Mouse (Mus musculus) liver, embryonic 12.5 days (tissue): ENCODE measurements around the gene Rara. TPM values are rescaled to one million over a fixed set of nuclear protein-coding genes. Genes with fewer than 3 reads are reported as not detected.

Experiments used
- ATAC-seq: fragments of 200-750 bp; cut with Nextera tagmentation; 2 replicates; pipeline ENCODE4 v1.8.0; 2017; ENCODE audit warnings: moderate number of reproducible peaks, mild to moderate bottlenecking, moderate library complexity
- H3K27ac ChIP-seq: fragments of 300-500 bp; sonication (generic); 2 replicates; pipeline ENCODE4 v1.5.1; 2016; ENCODE audit warnings: mild to moderate bottlenecking
- H3K27me3 ChIP-seq: fragments of 300-500 bp; sonication (generic); replicated peaks from 2 replicates; pipeline ENCODE4 v1.6.1; 2016; ENCODE audit warnings: mild to moderate bottlenecking, moderate library complexity
- H3K36me3 ChIP-seq: fragments of 300-500 bp; sonication (generic); 2 replicates; pipeline ENCODE4 v1.6.1; 2016; ENCODE audit warnings: mild to moderate bottlenecking, moderate library complexity
- H3K4me1 ChIP-seq: fragments of 300-500 bp; sonication (generic); 2 replicates; pipeline ENCODE4 v1.6.1; 2016
- H3K4me2 ChIP-seq: fragments of 300-500 bp; sonication (generic); 2 replicates; pipeline ENCODE4 v1.6.1; 2016; ENCODE audit warnings: mild to moderate bottlenecking, moderate library complexity
- H3K4me3 ChIP-seq: fragments of 300-500 bp; sonication (generic); 2 replicates; pipeline ENCODE4 v1.5.1; 2016; ENCODE audit warnings: mild to moderate bottlenecking, moderate library complexity
- H3K9ac ChIP-seq: fragments of 300-500 bp; sonication (generic); 2 replicates; pipeline ENCODE4 v1.6.1; 2016; ENCODE audit warnings: mild to moderate bottlenecking, moderate library complexity
- H3K9me3 ChIP-seq: fragments of 300-500 bp; sonication (generic); replicated peaks from 2 replicates; pipeline ENCODE4 v1.6.1; 2016; ENCODE audit warnings: mild to moderate bottlenecking, moderate library complexity
- WGBS: fragments of 180-500 bp; shearing (Covaris S2); methylation state at CpG from one replicate; pipeline ENCODE4 v1.1.7; 2016; ENCODE audit not compliant: insufficient replicate concordance; 5-methylcytosine and 5-hydroxymethylcytosine counted together
- polyA plus RNA-seq: library from polyadenylated mRNA; unstranded; fragments of >200 nt; fragmentation: Nextera tagmentation; extraction: Ambion mirVana; gene quantifications from 2 replicates; pipeline ENCODE4 v1.2.1, GENCODE M21; 2016

The Rara gene
- polyA plus RNA-seq, 1 experiment from 2014 or later = 7.1 TPM

DNA sequence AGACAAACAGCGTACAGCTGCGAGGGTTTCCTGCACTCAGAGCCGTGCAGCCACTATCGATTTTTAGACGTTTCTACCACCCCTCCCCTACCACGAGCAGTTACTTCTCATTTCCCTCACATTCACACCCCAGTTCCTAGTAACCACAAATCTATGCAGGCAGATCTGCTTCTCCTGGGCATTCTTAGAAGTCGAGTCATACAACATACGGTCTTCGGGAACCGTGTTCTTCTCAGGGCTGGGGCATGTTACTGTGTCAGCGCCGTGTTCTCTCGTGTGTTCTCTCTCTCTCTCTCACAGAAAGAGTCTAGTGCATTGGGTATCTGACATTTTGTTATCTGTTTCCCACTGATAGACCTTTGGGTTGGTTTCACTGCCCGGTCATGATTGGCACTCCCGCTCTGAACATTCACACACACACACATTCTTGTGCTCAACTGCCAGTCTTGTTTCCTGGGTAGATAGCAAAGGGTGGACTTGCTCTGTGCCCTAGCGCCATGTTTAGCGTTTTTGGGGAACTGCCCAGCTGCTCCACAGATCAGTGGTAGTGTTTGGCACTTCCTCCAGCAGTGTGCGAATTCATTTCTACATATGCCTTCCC, 20.5 kb downstream of the Rara start:
- WGBS = 10% methylated on average over 18 of the region's 18 CpGs
- no peak overlapping the region for H3K4me3 ChIP-seq
- H3K36me3 ChIP-seq = peaks cover 7% of the 10 kb centered on the region; the same call in 1 of the 2 replicates
- peak overlapping the region; percentile 20 for H3K4me2 ChIP-seq
- no peaks in the 10 kb centered on the region for H3K9me3 ChIP-seq
- peaks cover 79% of the 10 kb centered on the region for H3K4me1 ChIP-seq
- ATAC-seq = peak; percentile 18
- H3K27ac ChIP-seq = peak overlapping the region; percentile 38; the same call in 1 of the 2 replicates
- H3K9ac ChIP-seq = peak overlapping the region; percentile 6; the same call in 1 of the 2 replicates
- H3K27me3 ChIP-seq = peaks cover 32% of the 10 kb centered on the region

GRCm38 (mm10) chr11:98949242-98949957, 21.8 kb downstream of the Rara start:
- Histone ChIP-seq H3K27ac (no peak overlapping the region), H3K4me1 (peaks cover 79% of the 10 kb centered on the region), H3K4me2 (no peak overlapping the region), H3K4me3 (no peak overlapping the region), H3K9me3 (no peaks in the 10 kb centered on the region), H3K9ac (no peak overlapping the region), H3K27me3 (peaks cover 31% of the 10 kb centered on the region), H3K36me3 (peaks cover 7% of the 10 kb centered on the region; the same call in 1 of the 2 replicates)
- no peak for ATAC-seq
- WGBS = 57% methylated on average over 12 of the region's 12 CpGs

DNA sequence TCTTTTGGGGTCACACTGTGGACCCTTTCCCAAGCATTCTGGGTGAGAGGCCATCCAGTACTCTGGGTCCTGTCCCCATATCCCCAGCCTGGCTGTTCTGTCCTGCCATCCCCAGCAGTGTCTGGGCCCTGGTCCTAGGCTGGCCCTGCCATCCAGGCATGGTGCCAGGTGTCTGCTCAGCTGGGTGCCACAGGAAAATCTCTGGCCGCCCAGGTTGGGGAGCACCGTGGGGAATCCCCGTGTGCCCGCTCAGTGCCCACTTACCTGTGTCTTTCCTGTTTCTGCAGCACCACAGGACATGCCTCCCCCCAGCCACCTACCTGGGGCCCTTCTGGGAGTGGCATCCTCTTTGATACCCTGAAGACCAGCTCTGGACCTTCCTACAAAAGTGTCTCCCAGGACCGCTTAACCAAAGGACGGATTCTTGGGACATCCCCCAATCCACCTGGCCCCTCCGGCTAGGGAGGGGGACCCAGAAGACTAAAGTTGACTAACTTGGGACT, 22.4 kb downstream of the Rara start:
- peaks cover 79% of the 10 kb centered on the region for H3K4me1 ChIP-seq
- H3K4me3 ChIP-seq = no peak overlapping the region
- H3K9me3 ChIP-seq = no peaks in the 10 kb centered on the region
- 80% methylated on average over 7 of the region's 7 CpGs for WGBS
- no peak for ATAC-seq
- H3K27ac ChIP-seq = no peak overlapping the region
- H3K9ac ChIP-seq = no peak overlapping the region
- peaks cover 25% of the 10 kb centered on the region for H3K27me3 ChIP-seq
- no peak overlapping the region for H3K4me2 ChIP-seq
- H3K36me3 ChIP-seq = peaks cover 7% of the 10 kb centered on the region; the same call in 1 of the 2 replicates

DNA sequence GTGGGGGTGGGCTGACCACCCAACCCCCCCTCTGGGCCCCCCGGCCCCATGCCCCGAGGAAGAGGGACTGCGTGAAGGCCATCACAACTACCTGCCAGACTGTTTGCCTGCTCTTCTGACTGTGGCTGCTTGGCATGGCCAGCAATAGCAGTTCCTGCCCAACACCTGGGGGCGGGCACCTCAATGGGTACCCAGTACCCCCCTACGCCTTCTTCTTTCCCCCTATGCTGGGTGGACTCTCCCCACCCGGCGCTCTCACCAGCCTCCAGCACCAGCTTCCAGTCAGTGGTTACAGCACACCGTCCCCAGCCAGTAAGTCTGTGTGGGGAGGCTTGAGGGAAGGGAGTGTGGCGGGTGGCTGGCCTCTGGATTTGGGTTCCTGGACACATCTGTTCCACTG, 22.9 kb downstream of the Rara start:
- Histone ChIP-seq H3K27me3 (peaks cover 21% of the 10 kb centered on the region), H3K36me3 (peaks cover 7% of the 10 kb centered on the region; the same call in 1 of the 2 replicates), H3K4me3 (no peak overlapping the region), H3K4me2 (no peak overlapping the region), H3K4me1 (peaks cover 79% of the 10 kb centered on the region), H3K9me3 (no peaks in the 10 kb centered on the region), H3K9ac (no peak overlapping the region), H3K27ac (no peak overlapping the region)
- WGBS = 73% methylated on average over 9 of the region's 9 CpGs
- no peak for ATAC-seq

GRCm38 (mm10) chr11:98951026-98951906, 23.6 kb downstream of the Rara start:
- no peak for ATAC-seq
- H3K4me3 ChIP-seq = no peak overlapping the region
- WGBS = 72% methylated on average over 16 of the region's 16 CpGs
- H3K9ac ChIP-seq = no peak overlapping the region
- no peak overlapping the region for H3K4me2 ChIP-seq
- H3K27ac ChIP-seq = peak overlapping the region; percentile 48
- peaks cover 80% of the 10 kb centered on the region for H3K4me1 ChIP-seq
- peaks cover 20% of the 10 kb centered on the region for H3K27me3 ChIP-seq
- no peaks in the 10 kb centered on the region for H3K9me3 ChIP-seq
- H3K36me3 ChIP-seq = peaks cover 7% of the 10 kb centered on the region; the same call in 1 of the 2 replicates

- WGBS = 78% methylated on average over 1 of the region's 1 CpGs
- no peaks in the 10 kb centered on the region for H3K9me3 ChIP-seq
- H3K4me2 ChIP-seq = no peak overlapping the region
- peaks cover 7% of the 10 kb centered on the region; the same call in 1 of the 2 replicates for H3K36me3 ChIP-seq
- H3K4me1 ChIP-seq = peaks cover 80% of the 10 kb centered on the region
- 0 out of 2 replicates have a peak overlapping the region, but pooled peaks have one; percentile 14 for H3K27ac ChIP-seq
- H3K9ac ChIP-seq = no peak overlapping the region
- ATAC-seq = no peak
- peaks cover 20% of the 10 kb centered on the region for H3K27me3 ChIP-seq
- no peak overlapping the region for H3K4me3 ChIP-seq
Measured at GRCm38 (mm10) chr11:98952111-98952510, 24.5 kb downstream of the Rara start.

DNA sequence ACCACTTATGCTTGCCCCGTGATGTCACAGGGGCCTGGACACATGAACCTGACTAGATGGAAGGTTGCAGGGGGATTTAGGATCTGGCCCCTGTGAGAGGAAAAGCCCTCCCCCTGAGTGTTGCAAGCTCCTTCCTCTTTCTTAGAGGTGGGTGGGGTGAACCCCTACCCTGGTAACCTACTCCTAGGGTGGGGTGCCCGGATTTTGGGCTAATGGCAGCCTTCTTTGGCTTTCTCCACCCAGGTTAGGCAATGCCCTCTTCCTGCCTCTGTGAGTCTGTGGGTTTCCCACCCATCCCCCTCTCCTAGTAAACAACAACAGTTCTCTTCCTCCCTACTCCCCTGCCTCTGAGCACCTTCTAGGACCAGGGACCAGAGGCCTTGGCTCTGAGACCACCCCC, 25.1 kb downstream of the Rara start:
- peak overlapping the region; percentile 66; the same call in 1 of the 2 replicates for H3K27ac ChIP-seq
- H3K4me1 ChIP-seq = peaks cover 73% of the 10 kb centered on the region
- peaks cover 7% of the 10 kb centered on the region; the same call in 1 of the 2 replicates for H3K36me3 ChIP-seq
- peaks cover 20% of the 10 kb centered on the region for H3K27me3 ChIP-seq
- H3K4me3 ChIP-seq = no peak overlapping the region
- no peak overlapping the region for H3K9ac ChIP-seq
- 35% methylated on average over 2 of the region's 2 CpGs for WGBS
- ATAC-seq = no peak
- H3K9me3 ChIP-seq = no peaks in the 10 kb centered on the region
- H3K4me2 ChIP-seq = no peak overlapping the region

GRCm38 (mm10) chr11:98953361-98953760, 25.7 kb downstream of the Rara start:
- H3K27ac ChIP-seq = peak overlapping the region; percentile 66; the same call in 1 of the 2 replicates
- no peak overlapping the region for H3K4me3 ChIP-seq
- peaks cover 7% of the 10 kb centered on the region; the same call in 1 of the 2 replicates for H3K36me3 ChIP-seq
- H3K9me3 ChIP-seq = no peaks in the 10 kb centered on the region
- peaks cover 67% of the 10 kb centered on the region for H3K4me1 ChIP-seq
- no peak overlapping the region for H3K9ac ChIP-seq
- WGBS = 29% methylated on average over 2 of the region's 2 CpGs
- peak overlapping the region; percentile 36; the same call in 1 of the 2 replicates for H3K4me2 ChIP-seq
- H3K27me3 ChIP-seq = peaks cover 20% of the 10 kb centered on the region
- ATAC-seq = peak; percentile 48

DNA sequence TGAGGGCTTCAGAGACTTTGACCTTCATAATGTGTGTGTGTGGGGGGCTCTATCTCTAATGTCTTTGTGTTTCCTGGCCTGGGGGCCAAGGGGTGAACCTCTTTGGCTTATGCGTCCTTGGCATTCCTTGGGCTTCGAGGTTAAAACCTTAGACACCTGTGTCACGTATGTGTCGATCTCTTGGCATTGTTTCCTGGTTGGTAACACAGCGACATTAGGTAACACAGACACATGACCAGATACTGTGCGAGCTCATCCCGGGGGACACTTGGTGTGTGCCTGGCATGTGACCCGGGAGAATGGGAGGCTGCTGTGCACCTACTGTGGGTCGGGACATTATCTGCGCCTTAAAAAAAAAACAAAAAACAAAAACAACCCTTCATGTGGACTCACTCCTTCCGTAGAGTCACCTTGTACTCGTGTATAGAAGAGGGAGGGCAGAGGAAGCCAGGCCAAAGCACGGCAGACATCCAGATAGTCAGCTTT, 26.3 kb downstream of the Rara start:
- no peaks in the 10 kb centered on the region for H3K9me3 ChIP-seq
- peaks cover 64% of the 10 kb centered on the region for H3K4me1 ChIP-seq
- H3K4me3 ChIP-seq = no peak overlapping the region
- H3K36me3 ChIP-seq = peaks cover 7% of the 10 kb centered on the region; the same call in 1 of the 2 replicates
- ATAC-seq = no peak
- H3K27me3 ChIP-seq = peaks cover 20% of the 10 kb centered on the region
- WGBS = 24% methylated on average over 13 of the region's 13 CpGs
- peak overlapping the region; percentile 36 for H3K4me2 ChIP-seq
- H3K27ac ChIP-seq = peak overlapping the region; percentile 66; the same call in 1 of the 2 replicates
- H3K9ac ChIP-seq = no peak overlapping the region; the same call in 1 of the 2 replicates

- ATAC-seq = peak; percentile 36
- peak overlapping the region; percentile 66 for H3K27ac ChIP-seq
- H3K4me1 ChIP-seq = peaks cover 64% of the 10 kb centered on the region
- WGBS = 11% methylated on average over 10 of the region's 10 CpGs
- peak overlapping the region; percentile 36 for H3K4me2 ChIP-seq
- H3K27me3 ChIP-seq = peaks cover 19% of the 10 kb centered on the region
- 0 out of 2 replicates have a peak overlapping the region, but pooled peaks have one; percentile 20 for H3K9ac ChIP-seq
- H3K36me3 ChIP-seq = peaks cover 7% of the 10 kb centered on the region; the same call in 1 of the 2 replicates
- H3K9me3 ChIP-seq = no peaks in the 10 kb centered on the region
- H3K4me3 ChIP-seq = no peak overlapping the region
Measured at GRCm38 (mm10) chr11:98954373-98954772, 26.8 kb downstream of the Rara start.
